Mouse (Mus musculus): ENCODE data around the gene Prr11. TPM values are rescaled to one million over a fixed set of nuclear protein-coding genes. Genes with fewer than 3 reads are reported as not detected.
"Not testable (repeated sequence)": the region's sequence is repeated elsewhere in the genome, so short reads cannot be mapped to it uniquely, and the experiment has no call there.

Gene Prr11
- polyA plus RNA-seq, 1 experiment from 2014 or later: 9.4 TPM

- Histone ChIP-seq H3K9ac (replicated peaks) (peak overlapping the region; percentile 88; the same call in 1 of the 2 replicates), H3K36me3 (peaks cover 49% of the 10 kb centered on the region), H3K4me2 (replicated peaks) (peak overlapping the region; percentile 74), H3K4me1 (peaks cover 28% of the 10 kb centered on the region), H3K4me3 (peak overlapping the region; percentile 95), H3K27ac (replicated peaks) (no peak overlapping the region), H3K27me3 (no peaks in the 10 kb centered on the region), H3K9me3 (no peaks in the 10 kb centered on the region)
- ATAC-seq (ENCODE audit: low FRiP score, low read depth): no peak
- 79% methylated on average over 2 of the region's 2 CpGs for WGBS
Measured at GRCm38 (mm10) chr11:87087142-87087541, 21.4 kb downstream of the Prr11 start.

- Histone ChIP-seq H3K4me3 (peak within 1 kb of the TSS; percentile 95), H3K27ac (replicated peaks) (peak within 1 kb of the TSS; percentile 60), H3K9ac (replicated peaks) (peak within 1 kb of the TSS; percentile 88), H3K4me2 (replicated peaks) (peak within 1 kb of the TSS; percentile 74), H3K9me3 (no peaks in the 10 kb centered on the region), H3K4me1 (peaks cover 28% of the 10 kb centered on the region), H3K27me3 (no peaks in the 10 kb centered on the region), H3K36me3 (peaks cover 49% of the 10 kb centered on the region)
- ATAC-seq (ENCODE audit: low FRiP score, low read depth): peak; percentile 56; the same call in 1 of the 2 replicates
- 1% methylated on average over 43 of the region's 43 CpGs for WGBS
Measured at GRCm38 (mm10) chr11:87086290-87086984, 22.1 kb downstream of the Prr11 start, which contains the start of gene Smg8. Gene Smg8, minus strand, starts transcription at chr11:87086774.

GRCm38 (mm10) chr11:87085461-87085860 lies 23.0 kb downstream of the Prr11 start:
- Histone ChIP-seq H3K9ac (replicated peaks) (peak overlapping the region; percentile 88; the same call in 1 of the 2 replicates), H3K27me3 (no peaks in the 10 kb centered on the region), H3K9me3 (no peaks in the 10 kb centered on the region), H3K36me3 (peaks cover 49% of the 10 kb centered on the region), H3K4me2 (replicated peaks) (peak overlapping the region; percentile 74), H3K4me1 (peaks cover 28% of the 10 kb centered on the region), H3K27ac (replicated peaks) (no peak overlapping the region), H3K4me3 (peak overlapping the region; percentile 95)
- no peak for ATAC-seq (ENCODE audit: low FRiP score, low read depth)
- 94% methylated on average over 13 of the region's 13 CpGs for WGBS

- H3K9ac ChIP-seq (replicated peaks): no peak overlapping the region
- H3K27me3 ChIP-seq: no peaks in the 10 kb centered on the region
- H3K4me3 ChIP-seq: no peak overlapping the region
- no peak overlapping the region for H3K27ac ChIP-seq (replicated peaks)
- no peak for ATAC-seq (ENCODE audit: low FRiP score, low read depth)
- peaks cover 28% of the 10 kb centered on the region for H3K4me1 ChIP-seq
- no peak overlapping the region for H3K4me2 ChIP-seq (replicated peaks)
- no peaks in the 10 kb centered on the region for H3K9me3 ChIP-seq
- WGBS: 76% methylated on average over 1 of the region's 1 CpGs
- H3K36me3 ChIP-seq: peaks cover 59% of the 10 kb centered on the region
Measured at GRCm38 (mm10) chr11:87083712-87084111, 24.8 kb downstream of the Prr11 start.

GRCm38 (mm10) chr11:87073866-87074440 lies 34.6 kb downstream of the Prr11 start, which contains the start of gene Gdpd1:
Gene Gdpd1, minus strand, starts transcription at chr11:87074062.
- Histone ChIP-seq H3K36me3 (peaks cover 22% of the 10 kb centered on the region), H3K27me3 (no peaks in the 10 kb centered on the region), H3K9me3 (no peaks in the 10 kb centered on the region), H3K4me3 (peak within 1 kb of the TSS; percentile 63), H3K4me1 (peaks cover 24% of the 10 kb centered on the region), H3K27ac (replicated peaks) (peak within 1 kb of the TSS; percentile 96), H3K4me2 (replicated peaks) (peak within 1 kb of the TSS; percentile 67), H3K9ac (replicated peaks) (peak within 1 kb of the TSS; percentile 89)
- peak; percentile 97 for ATAC-seq (ENCODE audit: low FRiP score, low read depth)
- 2% methylated on average over 43 of the region's 43 CpGs for WGBS

- WGBS: under 1% methylated on average over 24 of the region's 24 CpGs
- Histone ChIP-seq H3K9me3 (no peaks in the 10 kb centered on the region), H3K27ac (replicated peaks) (peak overlapping the region; percentile 96), H3K27me3 (no peaks in the 10 kb centered on the region), H3K4me1 (peaks cover 24% of the 10 kb centered on the region), H3K36me3 (peaks cover 20% of the 10 kb centered on the region), H3K9ac (replicated peaks) (peak overlapping the region; percentile 89), H3K4me2 (replicated peaks) (peak overlapping the region; percentile 67), H3K4me3 (peak overlapping the region; percentile 63)
- ATAC-seq (ENCODE audit: low FRiP score, low read depth): peak; percentile 68
Measured at GRCm38 (mm10) chr11:87073343-87073865, 35.1 kb downstream of the Prr11 start.

GRCm38 (mm10) chr11:87062087-87062486 lies 46.4 kb downstream of the Prr11 start:
- WGBS: 82% methylated on average over 3 of the region's 3 CpGs
- H3K9me3 ChIP-seq: no peaks in the 10 kb centered on the region
- no peak overlapping the region for H3K4me2 ChIP-seq (replicated peaks)
- peaks cover 40% of the 10 kb centered on the region for H3K36me3 ChIP-seq
- H3K9ac ChIP-seq (replicated peaks): no peak overlapping the region
- ATAC-seq (ENCODE audit: low FRiP score, low read depth): no peak
- H3K4me3 ChIP-seq: no peak overlapping the region
- no peak overlapping the region for H3K27ac ChIP-seq (replicated peaks)
- H3K27me3 ChIP-seq: no peaks in the 10 kb centered on the region
- H3K4me1 ChIP-seq: no peaks in the 10 kb centered on the region

GRCm38 (mm10) chr11:87060410-87060809 lies 48.1 kb downstream of the Prr11 start:
- Histone ChIP-seq H3K9ac (replicated peaks) (no peak overlapping the region), H3K27me3 (no peaks in the 10 kb centered on the region), H3K4me3 (no peak overlapping the region), H3K9me3 (no peaks in the 10 kb centered on the region), H3K27ac (replicated peaks) (no peak overlapping the region), H3K4me1 (no peaks in the 10 kb centered on the region), H3K36me3 (peaks cover 57% of the 10 kb centered on the region), H3K4me2 (replicated peaks) (no peak overlapping the region)
- ATAC-seq (ENCODE audit: low FRiP score, low read depth): no peak
- WGBS: 96% methylated on average over 2 of the region's 2 CpGs

- Histone ChIP-seq H3K9me3 (no peaks in the 10 kb centered on the region), H3K27me3 (no peaks in the 10 kb centered on the region), H3K27ac (replicated peaks) (no peak overlapping the region), H3K9ac (replicated peaks) (no peak overlapping the region), H3K4me1 (no peaks in the 10 kb centered on the region), H3K4me2 (replicated peaks) (no peak overlapping the region), H3K36me3 (peaks cover 73% of the 10 kb centered on the region), H3K4me3 (no peak overlapping the region)
- no peak for ATAC-seq (ENCODE audit: low FRiP score, low read depth)
- 88% methylated on average over 6 of the region's 6 CpGs for WGBS
Measured at GRCm38 (mm10) chr11:87056286-87056685, 52.2 kb downstream of the Prr11 start.

- not testable (repeated sequence) for H3K4me3 ChIP-seq; H3K4me2 ChIP-seq (replicated peaks); ATAC-seq (ENCODE audit: low FRiP score, low read depth); H3K9ac ChIP-seq (replicated peaks); H3K27ac ChIP-seq (replicated peaks); H3K9me3 ChIP-seq; H3K4me1 ChIP-seq; H3K27me3 ChIP-seq
- peaks cover 85% of the 10 kb centered on the region for H3K36me3 ChIP-seq
- WGBS: 93% methylated on average over 7 of the region's 7 CpGs
Measured at GRCm38 (mm10) chr11:87048900-87049299, 59.6 kb downstream of the Prr11 start.

GRCm38 (mm10) chr11:87046968-87047367 lies 61.5 kb downstream of the Prr11 start:
- H3K4me1 ChIP-seq: no peaks in the 10 kb centered on the region
- H3K4me2 ChIP-seq (replicated peaks): no peak overlapping the region
- no peak for ATAC-seq (ENCODE audit: low FRiP score, low read depth)
- H3K27me3 ChIP-seq: no peaks in the 10 kb centered on the region
- 97% methylated on average over 5 of the region's 5 CpGs for WGBS
- H3K9me3 ChIP-seq: no peaks in the 10 kb centered on the region
- no peak overlapping the region for H3K9ac ChIP-seq (replicated peaks)
- no peak overlapping the region for H3K27ac ChIP-seq (replicated peaks)
- peaks cover 83% of the 10 kb centered on the region for H3K36me3 ChIP-seq
- no peak overlapping the region for H3K4me3 ChIP-seq

- WGBS: 88% methylated on average over 3 of the region's 3 CpGs
- Histone ChIP-seq H3K9me3 (no peaks in the 10 kb centered on the region), H3K4me2 (replicated peaks) (no peak overlapping the region), H3K27me3 (no peaks in the 10 kb centered on the region), H3K27ac (replicated peaks) (no peak overlapping the region), H3K9ac (replicated peaks) (no peak overlapping the region), H3K4me3 (no peak overlapping the region), H3K36me3 (peaks cover 86% of the 10 kb centered on the region), H3K4me1 (no peaks in the 10 kb centered on the region)
- ATAC-seq (ENCODE audit: low FRiP score, low read depth): no peak
Measured at GRCm38 (mm10) chr11:87043052-87043451, 65.5 kb downstream of the Prr11 start.

Measured in midbrain, embryonic 12.5 days (tissue).